Mouse (Mus musculus): ENCODE measurements at regions not wholly inside any gene's neighbourhood (a gene's known extent, or its start where the extent isn't known, plus 50 kb on each side); places are given as distances from the start of the nearest gene placed in this dataset.
A peak's percentile ranks its signal among the peaks of the same experiment; 100 is the strongest.

DNA sequence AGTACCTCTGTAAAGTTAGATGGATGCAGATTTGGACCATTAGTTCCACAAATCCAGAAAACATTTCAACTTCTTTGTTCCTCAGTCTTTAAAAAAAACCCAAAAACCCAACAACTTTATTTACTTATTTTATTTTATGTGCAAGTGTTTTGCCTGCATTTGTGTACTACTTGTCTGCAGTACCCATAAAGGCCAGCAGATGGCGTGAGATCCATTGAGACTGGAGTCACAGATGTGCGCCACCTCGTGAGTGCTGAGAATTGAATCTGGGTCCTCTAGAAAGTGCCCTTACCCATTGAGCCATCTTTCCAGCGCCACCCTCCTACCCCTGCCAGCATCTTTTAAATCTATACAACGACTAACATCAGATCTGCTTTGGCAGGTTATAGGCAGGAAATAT lies 53.0 kb downstream of the Gm12689 start:
- peak; percentile 30 for DNase-seq

DNA sequence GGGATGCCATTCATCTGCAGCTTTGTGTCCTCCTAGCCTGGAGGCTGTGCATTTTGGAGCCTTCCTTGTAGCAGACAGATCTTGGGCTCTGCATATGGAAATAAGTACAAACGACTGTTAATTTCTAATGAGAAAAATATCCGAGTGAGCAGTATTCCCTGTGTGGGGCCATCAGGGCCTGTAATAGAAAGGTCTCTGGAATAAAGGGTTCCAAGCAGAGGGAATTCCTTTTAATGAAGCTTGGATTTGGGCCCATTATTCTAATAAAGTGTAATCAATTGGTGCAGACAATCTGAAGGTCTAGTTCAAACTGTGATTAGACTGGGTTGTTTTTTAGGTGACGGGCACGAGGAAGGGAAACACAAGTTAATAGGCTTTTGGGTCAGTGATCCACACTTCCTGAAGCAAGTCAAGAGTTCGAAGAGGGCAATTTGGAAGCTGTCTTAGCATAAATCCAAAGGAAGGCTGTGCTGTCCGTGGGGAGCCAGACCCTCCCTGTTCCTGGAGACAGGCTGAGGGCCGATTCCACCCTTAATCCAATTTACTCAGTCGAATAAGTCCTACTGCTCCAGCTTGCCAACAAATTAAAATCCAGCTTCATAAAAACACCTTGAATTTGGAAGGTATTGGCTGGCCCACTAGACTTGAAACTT lies 57.5 kb downstream of the Gm12689 start:
- DNase-seq, result no peak

DNA sequence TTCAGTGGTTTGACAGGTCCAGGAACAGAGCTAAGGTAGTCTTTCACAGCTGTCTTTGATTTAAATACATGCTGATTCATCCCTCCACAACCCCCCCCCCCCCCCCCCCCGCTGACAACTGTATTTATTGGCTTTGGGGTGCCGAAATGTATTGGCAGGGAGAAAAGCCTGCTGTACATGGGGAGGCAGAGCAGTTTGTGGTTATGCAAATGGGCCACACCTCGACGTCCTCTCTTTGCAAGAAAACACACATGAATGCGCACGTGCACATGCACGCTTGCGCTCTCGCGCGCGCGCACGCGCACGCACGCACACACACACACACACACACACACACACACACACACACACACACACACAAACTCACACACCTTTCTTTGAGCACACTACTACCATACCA lies 58.5 kb downstream of the Gm12689 start:
- DNase-seq, result no peak

DNA sequence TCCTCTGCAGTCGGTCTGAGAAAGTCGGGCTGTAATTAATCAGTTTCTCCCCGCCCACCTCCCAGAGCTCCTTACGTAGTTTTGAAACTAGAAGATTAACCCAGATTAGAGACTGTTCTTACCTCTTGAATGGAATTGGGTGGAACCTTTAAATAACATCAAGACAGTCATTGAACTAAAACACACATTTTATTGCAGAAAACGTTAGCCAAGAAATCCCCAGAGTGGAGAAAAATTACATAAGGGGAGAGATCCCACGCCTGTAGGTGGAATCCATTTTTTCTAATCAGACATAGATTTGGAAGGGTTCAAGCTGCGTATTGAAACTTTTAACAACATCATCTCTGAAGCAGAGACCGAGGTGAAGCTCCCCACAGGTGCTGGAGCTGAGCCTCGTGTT lies 59.1 kb downstream of the Gm12689 start:
- DNase-seq, result no peak

DNA sequence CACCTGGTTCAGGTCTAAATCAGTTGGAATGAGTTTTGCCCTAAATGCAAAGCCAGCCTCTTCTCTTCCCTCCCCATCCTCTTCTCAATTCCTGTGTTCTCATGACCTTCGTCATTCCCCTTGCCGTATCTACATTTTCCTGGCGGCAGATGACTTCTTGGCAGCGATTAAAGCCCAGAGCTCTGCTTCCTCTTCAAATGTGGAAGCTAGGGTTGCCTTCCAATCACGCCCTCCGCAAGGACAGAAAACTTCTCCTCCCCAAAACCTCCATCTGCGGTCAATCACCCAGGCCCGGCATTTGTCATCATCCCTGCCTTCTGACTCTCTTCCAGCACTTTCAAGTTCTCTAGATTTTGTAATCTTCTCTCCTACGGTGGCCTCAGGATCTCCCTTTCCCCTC lies 72.3 kb downstream of the Gm12689 start:
- DNase-seq, result no peak

DNA sequence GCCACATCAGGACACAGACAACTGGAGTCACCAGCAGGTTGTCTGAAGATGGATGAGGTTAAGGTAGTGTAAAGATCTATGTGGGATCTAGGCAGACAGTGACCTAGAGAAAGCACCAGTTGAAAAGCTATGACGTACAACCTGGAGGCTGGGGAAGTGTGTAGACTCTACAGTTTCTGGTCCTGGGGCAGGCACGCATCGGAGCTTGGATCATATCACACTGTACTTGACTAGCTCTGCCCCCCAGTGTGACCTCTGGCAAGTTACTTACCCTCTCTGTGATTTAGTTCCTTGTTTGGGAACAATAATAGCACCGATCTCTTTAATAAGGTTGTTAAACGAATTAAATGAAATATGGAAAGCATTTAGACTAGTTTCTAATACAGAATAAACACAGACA lies 75.5 kb downstream of the Gm12689 start:
- DNase-seq, result no peak

DNA sequence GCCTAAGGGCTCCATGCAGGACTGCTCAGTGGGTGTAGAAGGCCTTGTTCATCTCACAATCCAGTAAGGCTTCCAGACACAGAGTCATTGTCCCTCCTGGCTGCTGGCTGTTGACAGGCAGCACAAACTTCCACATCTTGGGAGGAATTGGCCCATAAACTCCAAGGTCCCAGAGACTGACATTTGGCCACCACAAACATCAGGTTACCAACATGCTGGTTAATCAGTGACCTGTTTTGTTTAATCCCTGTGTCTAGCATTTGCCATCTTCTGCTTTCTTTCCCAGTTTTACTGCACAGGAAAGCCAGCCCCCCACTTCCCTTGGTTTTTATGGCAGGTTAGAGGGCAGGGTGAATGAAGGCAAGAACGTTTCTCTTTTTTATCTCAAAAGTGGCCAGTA lies 80.5 kb downstream of the Gm12689 start:
- DNase-seq, result no peak

DNA sequence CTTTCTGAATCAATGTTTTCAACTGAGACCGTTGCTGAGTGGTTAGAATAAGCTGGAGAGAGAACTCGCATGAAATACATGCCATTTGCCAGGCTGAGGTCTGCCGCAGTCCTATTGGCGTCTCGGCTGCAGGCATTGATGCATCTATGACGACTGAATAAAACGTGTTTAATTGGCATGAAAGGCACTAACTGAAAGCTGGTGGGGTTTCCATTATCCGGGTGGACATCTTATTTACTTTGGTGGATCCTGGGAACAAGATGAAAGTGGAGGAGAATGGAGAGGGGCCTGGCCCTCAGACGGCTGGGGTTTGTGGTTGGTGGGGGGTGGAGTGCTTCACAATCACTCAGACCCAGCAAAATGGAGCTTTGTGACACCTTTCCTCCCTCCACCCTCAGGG lies 81.2 kb downstream of the Gm12689 start:
- no peak for DNase-seq

DNA sequence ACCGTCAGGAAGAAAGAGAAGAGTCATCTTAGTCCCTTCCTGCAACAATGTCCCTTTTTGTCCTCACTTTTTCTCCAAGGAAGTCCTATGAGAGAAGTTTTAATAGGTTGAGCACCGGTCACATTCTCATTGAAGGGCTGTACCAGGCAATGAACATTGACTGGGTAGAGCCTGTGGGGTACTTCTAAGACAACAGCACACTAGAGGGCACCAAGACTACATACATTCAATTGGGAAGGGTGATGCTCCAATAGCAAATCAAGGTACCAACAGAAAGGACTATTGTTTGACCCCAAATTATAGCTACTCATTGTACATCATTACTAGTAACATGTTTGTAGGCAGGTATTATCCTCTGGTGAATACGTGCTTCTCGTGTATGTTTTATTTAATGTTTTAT lies 84.3 kb downstream of the Gm12689 start:
- no peak for DNase-seq

DNA sequence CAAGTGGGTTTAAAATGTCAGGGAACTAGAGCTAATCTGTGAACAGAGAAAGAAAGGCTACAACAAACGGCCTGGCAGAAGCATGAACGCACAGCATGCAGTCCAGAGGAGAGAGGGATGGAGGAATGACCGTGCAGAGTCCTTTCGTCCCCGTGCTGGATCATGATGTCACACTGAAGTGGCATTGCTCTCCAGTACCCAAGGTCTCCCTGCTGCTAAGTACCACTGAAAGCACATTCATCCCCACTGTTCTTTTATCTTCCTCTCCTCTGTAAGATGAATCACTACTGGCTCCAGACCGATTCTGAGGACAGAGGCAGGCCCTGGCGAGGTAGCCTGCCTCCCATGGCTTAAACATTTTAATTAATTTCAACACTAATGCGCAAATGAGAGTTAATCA lies 89.7 kb downstream of the Gm12689 start:
- no peak for DNase-seq

DNA sequence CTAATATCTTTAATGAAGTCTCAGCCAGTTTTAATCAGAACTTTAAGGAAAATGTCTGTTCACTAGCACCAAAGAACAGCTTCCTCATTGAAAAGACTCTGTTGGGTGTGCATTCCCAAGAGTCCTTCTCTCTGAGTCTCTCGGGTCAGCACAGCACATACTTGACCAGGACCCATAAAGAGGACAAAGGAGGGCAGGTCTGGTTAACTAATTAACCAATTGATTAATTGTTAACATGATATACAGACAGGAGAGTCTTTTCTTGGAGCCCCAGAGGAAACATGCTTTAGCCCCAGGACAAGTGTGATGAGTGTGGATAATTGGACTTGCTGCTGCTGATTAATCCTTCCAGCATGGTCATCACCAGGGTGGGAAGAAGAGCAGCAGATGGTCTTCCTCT lies 93.7 kb downstream of the Gm12689 start:
- no peak for DNase-seq

DNA sequence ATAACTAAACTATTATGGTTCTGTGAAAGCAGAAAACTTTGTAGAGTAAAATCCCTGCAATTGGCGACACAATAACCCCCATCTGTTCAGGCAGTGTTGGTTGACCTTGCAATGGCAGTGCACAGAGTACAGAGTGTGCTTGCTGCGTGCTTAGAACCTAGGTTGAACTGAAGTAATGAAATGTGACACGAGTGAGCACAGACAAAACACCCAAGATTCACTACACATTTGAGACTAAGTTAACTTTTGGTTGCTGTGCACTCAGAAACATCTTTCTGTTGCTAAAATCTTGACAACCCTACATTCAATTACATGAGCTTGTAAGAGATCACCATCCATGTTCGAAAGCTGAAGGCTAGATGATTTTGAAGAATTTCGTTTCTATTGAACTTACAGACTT lies 97.3 kb downstream of the Gm12689 start:
- DNase-seq, result no peak

DNA sequence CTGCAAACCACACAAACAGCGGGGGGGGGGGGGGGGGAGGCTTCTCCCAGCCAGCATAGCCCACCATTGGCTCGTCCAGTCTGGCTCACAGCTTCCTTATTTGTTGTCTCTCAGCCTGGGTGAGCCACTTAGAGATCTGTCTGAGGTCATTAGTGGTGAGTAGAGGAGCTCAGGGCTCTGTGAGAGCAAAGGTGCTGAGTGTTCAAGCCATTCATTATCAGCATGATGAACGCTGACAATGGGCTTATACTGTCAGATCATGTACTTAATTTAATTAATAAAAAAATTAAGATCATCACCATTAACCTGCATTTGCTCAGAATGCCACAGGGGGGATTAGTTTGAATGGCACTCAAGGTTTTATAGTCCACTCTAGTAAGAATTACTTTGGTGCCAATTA lies 98.5 kb downstream of the Gm12689 start:
- DNase-seq, result no peak

DNA sequence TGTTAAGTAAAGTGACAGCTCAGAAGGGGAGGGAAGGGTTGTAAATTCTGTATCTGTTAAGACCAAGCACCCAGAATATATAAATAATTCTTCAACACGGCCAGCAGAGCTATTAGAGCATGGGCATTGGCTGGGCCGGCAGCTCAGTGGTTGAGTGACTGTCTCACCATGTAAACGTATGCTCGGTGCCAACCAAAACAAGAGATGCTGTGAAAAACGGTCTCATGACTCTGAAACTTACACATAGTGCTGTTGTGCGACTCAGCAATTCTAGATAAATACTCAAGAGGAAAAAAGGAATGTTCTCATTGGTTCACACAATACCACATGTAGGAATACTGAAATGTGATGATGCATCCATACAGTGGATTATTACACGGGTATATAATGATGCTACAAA lies 111.8 kb downstream of the Gm12689 start:
- no peak for DNase-seq

DNA sequence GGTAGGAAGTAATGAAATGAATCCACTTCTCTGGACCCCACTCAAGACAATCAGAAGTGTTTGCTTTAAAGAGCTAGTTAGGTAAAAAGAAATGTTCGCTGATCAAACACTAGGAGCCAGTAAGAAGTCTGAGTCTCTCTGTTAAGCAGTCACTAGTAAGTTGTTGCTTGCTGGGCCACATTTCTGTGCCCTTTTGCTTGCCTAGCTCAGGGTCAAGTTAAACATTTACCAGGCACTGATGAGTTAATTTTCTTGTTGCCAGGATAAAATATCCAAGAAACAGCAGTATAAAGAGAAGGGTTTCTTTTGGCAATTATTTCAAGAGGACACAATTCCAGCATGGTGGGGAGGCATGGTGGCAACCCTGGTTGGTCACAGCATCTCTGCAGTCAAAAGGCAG lies 127.7 kb downstream of the Gm12689 start:
- DNase-seq, result no peak

DNA sequence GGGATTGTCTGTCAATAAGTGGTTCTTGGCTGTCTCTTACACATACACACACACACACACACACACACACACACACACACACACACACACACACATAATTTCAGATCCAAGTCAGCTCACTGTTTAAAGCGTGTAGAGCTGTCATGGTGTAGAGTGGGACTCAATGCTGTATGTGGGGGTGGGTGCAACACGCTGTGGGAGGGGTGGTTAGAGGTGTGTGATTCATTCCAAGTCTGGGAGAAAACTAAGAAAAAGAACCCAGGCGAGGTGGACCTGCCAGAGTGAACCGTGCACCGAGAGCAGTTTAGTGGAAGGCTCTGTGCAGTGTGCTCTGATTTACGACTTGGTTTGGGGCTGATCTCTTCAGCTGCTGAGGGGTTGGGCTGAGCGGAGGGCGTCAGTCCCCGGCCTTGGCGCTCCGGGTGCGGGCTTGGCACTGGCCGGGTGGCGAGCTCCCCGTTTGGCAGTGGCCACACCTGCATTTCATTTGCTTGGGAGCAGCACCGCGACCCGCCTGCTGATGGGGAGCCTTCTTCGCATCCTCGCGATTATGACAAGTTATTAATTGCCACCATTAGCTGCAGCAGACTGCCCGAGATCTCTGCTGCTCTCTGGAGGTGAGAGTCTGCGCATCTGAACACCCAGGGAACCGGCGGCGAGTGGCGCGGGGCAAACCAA lies 149.5 kb downstream of the Gm12689 start:
- no peak for DNase-seq

DNA sequence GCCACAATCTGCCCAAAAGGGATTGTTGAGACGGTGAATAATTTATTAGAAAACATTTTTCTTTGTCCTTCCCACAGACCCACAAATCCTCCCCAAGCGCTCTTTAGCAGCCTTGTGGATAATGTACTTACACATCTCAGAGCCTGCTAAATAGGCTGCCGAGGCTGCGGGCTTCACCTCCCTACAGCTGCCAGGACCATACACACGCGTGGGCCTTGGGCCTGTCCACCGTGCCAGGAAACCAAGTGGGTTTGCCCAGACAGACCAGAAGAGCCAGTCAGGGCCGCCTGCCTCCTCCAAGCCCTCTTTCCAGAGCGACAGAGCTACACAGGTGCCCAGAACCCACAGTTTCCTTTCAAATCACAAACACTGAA lies 150.0 kb downstream of the Gm12689 start:
- no peak for DNase-seq

DNA sequence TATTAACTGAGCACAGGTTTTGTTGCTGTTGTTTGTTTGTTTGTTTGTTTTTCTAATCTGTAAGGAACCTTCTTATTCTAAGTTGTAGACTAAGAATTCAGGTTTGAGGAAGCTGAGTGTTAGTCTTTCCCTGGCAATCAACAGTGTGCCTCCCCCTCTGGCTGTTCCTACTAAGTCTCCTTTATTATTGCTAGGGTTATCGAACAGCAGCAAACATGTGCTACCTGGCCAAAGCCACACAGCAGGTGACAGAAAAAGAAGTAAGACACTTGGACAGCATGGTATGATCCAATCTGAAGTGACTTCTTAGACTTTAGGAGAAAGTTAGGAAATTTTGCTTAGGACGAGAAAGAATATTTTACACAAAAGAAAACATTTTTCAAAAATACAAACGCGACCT lies 163.3 kb downstream of the Gm12689 start:
- DNase-seq, result no peak

DNA sequence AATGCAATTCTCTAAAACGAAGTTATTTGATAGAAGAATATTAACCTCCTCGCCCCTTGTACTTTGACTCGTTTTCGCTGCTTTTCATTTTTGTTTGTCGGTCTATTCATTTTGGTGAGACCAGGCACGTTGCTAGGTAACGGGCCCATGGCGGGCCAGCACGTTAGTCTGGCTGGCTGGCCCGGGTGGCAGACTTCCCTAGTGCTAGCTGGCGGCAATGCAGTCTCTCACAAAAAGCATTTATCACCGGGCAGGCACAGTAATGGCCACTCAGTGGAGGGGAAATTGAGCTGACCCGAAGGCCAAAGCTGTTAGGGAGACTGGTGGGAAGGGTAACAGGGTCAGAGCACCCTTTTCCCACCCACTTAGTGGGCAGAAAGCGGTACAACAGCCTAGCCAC lies 163.7 kb downstream of the Gm12689 start:
- DNase-seq, result no peak

DNA sequence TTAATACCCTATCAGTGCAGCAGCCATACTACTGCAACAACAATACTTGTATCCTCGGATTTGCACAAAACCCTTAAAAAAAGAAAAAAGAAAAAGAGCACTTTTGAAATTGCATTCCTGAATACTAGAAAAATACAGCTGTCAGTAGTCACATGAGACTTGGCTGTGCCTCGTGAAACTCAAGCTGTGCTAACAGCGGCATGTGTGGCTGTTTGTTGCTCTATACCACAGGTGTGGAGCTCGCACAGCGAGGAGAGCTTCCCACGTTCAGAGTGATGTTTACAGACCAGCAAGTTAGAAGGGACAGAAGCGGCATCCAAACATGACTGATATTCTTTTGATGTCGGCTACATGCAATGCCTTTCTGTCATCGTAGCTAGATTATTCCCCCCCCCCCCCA lies 169.8 kb downstream of the Gm12689 start:
- no peak for DNase-seq

DNA sequence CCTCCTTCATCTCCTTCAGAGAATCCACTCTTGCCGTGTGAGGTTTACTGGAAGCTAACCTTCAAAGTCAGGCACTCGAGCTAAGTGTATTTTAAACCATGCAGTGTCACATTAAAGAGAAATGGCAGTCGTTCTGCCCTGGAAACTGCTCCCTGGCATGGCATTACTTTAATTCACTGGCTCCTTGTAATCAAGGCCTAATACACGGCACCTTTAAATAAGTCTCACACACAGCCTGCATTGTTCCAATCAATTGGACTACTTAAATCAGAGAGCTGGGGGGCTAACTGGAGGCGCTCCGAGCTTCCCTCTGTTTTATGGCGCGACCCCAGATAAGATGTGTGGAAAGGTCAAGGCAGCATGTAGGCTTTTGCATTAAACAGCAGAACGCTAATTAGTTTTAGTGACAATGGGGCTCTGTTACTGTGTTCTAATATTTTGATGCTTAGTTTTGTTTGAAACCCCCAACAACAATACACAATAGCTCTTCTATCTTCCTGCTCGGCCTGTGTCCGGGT lies 180.1 kb downstream of the Gm12689 start:
- DNase-seq, result no peak

DNA sequence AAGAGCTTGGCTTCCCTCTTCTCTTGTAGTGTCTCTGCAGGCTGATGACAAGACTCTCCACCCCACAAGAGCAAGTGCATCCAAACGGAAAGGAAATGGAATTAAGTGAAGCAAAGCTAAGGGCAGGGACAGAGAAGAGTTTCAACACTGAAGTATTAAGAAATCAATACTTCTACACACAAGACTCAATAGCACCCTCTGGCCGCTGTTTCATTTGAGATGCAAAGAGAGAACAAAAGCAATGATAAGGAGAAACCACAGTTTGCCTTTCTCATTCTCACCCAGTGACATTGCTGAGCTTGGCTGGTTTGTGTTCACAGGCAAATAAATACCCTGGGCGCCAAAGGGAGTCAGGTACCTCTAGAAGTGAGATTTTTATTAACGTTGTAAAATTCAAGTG lies 171.8 kb upstream of the Foxd3 start:
- DNase-seq, result no peak

DNA sequence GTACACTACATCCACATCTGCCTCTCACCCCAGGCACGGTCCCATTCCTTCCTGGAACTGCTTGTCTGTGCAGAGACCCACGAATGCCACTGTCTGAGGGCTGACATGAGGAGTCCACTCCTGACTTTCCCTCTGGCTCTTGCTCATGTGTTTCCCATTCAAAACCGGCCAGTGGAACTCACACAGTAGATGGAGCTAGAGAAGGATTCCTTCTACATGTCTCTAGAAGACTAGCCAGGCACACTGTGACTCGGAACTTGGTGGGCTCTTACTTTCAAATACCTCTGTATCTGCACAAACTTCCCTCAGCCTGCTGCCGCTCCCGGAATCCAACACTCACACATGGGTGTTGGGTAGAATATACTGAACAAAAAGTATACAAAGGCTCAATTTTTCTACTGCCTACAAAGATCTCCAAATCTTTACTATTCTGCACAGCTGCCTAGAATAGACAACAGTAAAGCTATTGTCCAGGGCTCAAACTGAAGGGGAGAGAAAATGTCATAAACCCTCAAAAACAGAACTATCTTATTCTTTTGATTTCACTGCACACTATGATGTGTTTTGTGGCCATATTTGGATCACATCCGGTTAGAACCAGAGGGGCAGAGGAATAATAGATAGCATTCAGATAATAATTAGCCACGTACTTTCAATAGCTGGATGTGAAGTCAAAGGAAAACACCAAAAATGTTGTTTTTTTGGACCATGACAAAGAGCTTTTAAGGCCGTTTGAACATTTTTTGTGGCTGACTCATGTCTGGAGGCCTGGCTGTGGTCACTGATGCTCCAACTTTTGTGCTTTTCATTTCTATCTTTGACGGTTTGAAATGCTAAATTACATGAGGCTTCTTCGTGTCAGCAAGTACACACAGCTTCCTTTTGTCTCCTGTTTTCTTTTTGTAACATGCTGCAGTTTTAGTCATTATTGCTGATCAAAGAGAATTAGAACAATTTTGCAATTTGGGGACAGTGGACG lies 164.3 kb upstream of the Foxd3 start:
- no peak for DNase-seq

DNA sequence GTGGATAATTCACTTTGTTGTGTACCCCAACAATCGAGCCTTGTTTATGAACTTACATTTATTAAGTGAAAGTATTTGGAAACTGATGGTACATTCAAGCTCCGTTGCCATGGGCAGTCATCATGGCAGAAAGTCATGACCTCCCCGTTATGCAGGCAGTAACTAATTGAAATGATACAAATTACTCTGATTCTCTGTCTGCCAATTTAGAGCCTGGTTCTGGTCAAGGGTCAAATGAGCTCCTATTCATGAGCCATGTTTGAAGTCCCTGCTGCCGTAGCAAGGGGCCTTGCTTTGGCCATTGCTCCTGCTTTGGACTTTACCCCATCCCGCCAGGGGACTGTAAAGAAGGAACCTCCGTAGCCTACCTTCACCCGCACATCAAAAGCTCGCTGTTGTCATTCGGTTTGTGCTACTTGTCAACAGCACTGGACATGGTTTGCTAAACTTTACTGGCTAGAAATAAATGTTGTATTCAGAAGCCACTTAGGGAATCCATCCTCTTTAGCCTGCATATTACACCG lies 152.8 kb upstream of the Foxd3 start:
- DNase-seq, result no peak
